Mouse (Mus musculus) hindbrain, embryonic 11.5 days (tissue): ENCODE data around the gene Lrfn2. TPM values are rescaled to one million over a fixed set of nuclear protein-coding genes. Genes with fewer than 3 reads are reported as not detected.
A peak's percentile ranks its signal among the peaks of the same experiment; 100 is the strongest.

ENCODE experiments used
- ATAC-seq: fragments of 200-750 bp; cut with Nextera tagmentation; 2 replicates; pipeline ENCODE4 v1.8.0; 2017; ENCODE audit warnings: mild to moderate bottlenecking, moderate TSS enrichment, moderate library complexity; ENCODE audit not compliant: low FRiP score
- DNase-seq: peaks from one replicate; pipeline ENCODE4 v3.0.0-alpha.2; 2015; ENCODE audit warnings: low spot score
- H3K27ac ChIP-seq: fragments of 300-500 bp; sonication (generic); 2 replicates; pipeline ENCODE4 v1.5.1; 2014; ENCODE audit warnings: mild to moderate bottlenecking, low read depth, low read length
- H3K27me3 ChIP-seq: fragments of 300-500 bp; sonication (generic); 2 replicates; pipeline ENCODE4 v1.6.1; 2014; ENCODE audit warnings: mild to moderate bottlenecking, low read length, moderate library complexity, mixed read lengths; ENCODE audit not compliant: control insufficient read depth, insufficient read depth
- H3K36me3 ChIP-seq: fragments of 300-500 bp; sonication (generic); 2 replicates; pipeline ENCODE4 v1.6.1; 2014; ENCODE audit warnings: mild to moderate bottlenecking, low read length, moderate library complexity, mixed read lengths; ENCODE audit not compliant: control insufficient read depth, insufficient read depth
- H3K4me1 ChIP-seq: fragments of 300-500 bp; sonication (generic); replicated peaks from 2 replicates; pipeline ENCODE4 v1.6.1; 2014; ENCODE audit warnings: low read length, mixed read lengths; ENCODE audit not compliant: control insufficient read depth, insufficient read depth
- H3K4me2 ChIP-seq: fragments of 300-500 bp; sonication (generic); replicated peaks from 2 replicates; pipeline ENCODE4 v1.6.1; 2014; ENCODE audit warnings: mild to moderate bottlenecking, low read depth, low read length
- H3K4me3 ChIP-seq: fragments of 300-500 bp; sonication (generic); 2 replicates; pipeline ENCODE4 v1.5.1; 2014; ENCODE audit warnings: low read depth, low read length
- H3K9ac ChIP-seq: fragments of 300-500 bp; sonication (generic); 2 replicates; pipeline ENCODE4 v1.6.1; 2014; ENCODE audit warnings: low read depth, low read length
- H3K9me3 ChIP-seq: fragments of 300-500 bp; sonication (generic); 2 replicates; pipeline ENCODE4 v1.6.1; 2016; ENCODE audit warnings: low read length; ENCODE audit not compliant: control insufficient read depth
- WGBS: fragments of 180-500 bp; shearing (Covaris S2); extraction: QIAGEN DNeasy Blood & Tissue Kit; methylation state at CpG from one replicate; pipeline ENCODE4 v1.1.7; 2014; 5-methylcytosine and 5-hydroxymethylcytosine counted together
- polyA plus RNA-seq: library from polyadenylated mRNA; unstranded; fragments of >200 nt; fragmentation: Nextera tagmentation; extraction: Ambion mirVana; gene quantifications from 2 replicates; pipeline ENCODE4 v1.2.1, GENCODE M21; 2014

The Lrfn2 gene
- polyA plus RNA-seq, 1 experiment from 2014 or later: 0.19 TPM

DNA sequence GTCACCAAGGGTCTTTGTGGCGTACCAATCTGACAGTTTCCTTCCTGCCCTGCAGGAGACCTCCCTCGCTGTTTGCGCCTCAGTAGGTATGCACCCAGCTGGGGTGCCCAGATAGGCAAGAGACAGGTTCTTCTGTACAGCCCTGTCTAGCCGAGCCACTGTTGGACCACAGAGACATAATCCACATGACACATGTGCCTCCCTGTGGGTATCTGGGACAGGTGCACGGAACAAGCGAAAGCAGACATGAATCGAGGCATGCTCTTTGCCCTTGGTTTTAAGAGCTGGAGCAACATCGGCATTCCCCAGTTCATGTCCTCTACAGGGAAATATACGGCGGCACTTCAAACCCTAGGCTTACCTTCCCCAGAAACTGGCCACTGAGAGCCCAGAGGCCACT, 1.2 kb upstream of the Lrfn2 start:
- DNase-seq: no peak
- no peaks in the 10 kb centered on the region for H3K36me3 ChIP-seq
- H3K9ac ChIP-seq: no peak overlapping the region
- H3K27me3 ChIP-seq: peaks cover 16% of the 10 kb centered on the region
- WGBS: 64% methylated on average over 10 of the region's 10 CpGs
- no peaks in the 10 kb centered on the region for H3K9me3 ChIP-seq
- no peak overlapping the region for H3K4me3 ChIP-seq
- ATAC-seq: no peak
- no peak overlapping the region for H3K27ac ChIP-seq
- H3K4me2 ChIP-seq: 0 out of 2 replicates have a peak overlapping the region, but pooled peaks have one; percentile 70
- peaks cover 2% of the 10 kb centered on the region; the same call in 1 of the 2 replicates for H3K4me1 ChIP-seq

DNA sequence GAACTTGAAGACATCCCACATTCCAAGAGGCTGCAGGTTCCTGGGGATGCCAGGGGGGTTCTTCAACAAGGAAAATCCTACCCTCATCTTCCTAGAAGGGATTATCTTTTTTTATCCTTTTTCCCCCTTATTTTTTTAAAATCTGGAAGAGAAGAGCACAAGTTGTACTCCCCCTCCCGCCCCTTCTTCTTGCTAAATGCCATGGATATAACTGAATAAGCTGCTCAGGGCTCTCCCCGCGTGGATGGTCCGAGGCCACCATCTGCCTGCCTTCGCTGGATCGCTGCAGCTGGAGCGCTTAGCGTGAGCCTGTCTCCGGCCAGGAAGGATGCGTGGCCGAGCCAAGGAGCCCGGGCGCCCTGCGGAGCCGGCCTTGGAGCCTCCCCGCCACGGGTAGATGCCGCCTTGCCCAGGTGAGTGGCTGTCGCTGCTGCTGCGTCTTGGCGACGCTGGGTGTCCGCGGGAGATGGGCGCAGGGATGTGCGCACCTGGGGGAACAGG, 277 bp downstream of the Lrfn2 start:
- peak; percentile 57 for DNase-seq
- H3K4me2 ChIP-seq: peak overlapping the region; percentile 70
- ATAC-seq: peak; percentile 30; the same call in 1 of the 2 replicates
- no peak overlapping the region for H3K27ac ChIP-seq
- peak overlapping the region; percentile 47 for H3K4me3 ChIP-seq
- H3K9ac ChIP-seq: peak overlapping the region; percentile 23
- no peaks in the 10 kb centered on the region for H3K36me3 ChIP-seq
- no peaks in the 10 kb centered on the region for H3K9me3 ChIP-seq
- peaks cover 16% of the 10 kb centered on the region for H3K27me3 ChIP-seq
- WGBS: 1% methylated on average over 26 of the region's 26 CpGs
- peaks cover 2% of the 10 kb centered on the region; the same call in 1 of the 2 replicates for H3K4me1 ChIP-seq

DNA sequence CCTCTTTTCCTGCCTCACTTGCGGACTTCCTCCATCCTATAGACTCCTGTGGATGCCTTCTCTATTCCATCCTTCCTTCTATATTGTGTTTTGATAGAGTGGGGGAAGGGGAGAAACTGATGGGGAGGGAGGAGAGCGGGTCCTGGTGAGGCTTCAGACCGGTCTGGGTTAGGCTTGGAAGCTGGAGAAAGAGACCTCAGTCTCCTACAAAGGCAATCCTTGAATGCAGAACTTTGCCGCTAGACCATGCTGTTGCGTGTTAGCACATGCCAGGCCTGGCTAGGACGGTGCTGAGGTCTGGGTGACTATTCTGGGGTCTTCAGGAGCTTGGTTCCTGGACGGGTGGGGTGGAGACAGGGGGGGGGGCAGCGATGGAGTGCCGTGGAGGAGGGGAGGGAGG, 737 bp downstream of the Lrfn2 start:
- H3K4me3 ChIP-seq: peak overlapping the region; percentile 47
- 0 out of 2 replicates have a peak overlapping the region, but pooled peaks have one; percentile 19 for H3K9ac ChIP-seq
- H3K36me3 ChIP-seq: no peaks in the 10 kb centered on the region
- DNase-seq: no peak
- 6% methylated on average over 8 of the region's 9 CpGs for WGBS
- no peaks in the 10 kb centered on the region for H3K9me3 ChIP-seq
- no peak overlapping the region for H3K27ac ChIP-seq
- peaks cover 16% of the 10 kb centered on the region for H3K27me3 ChIP-seq
- no peak for ATAC-seq
- peaks cover 2% of the 10 kb centered on the region; the same call in 1 of the 2 replicates for H3K4me1 ChIP-seq
- H3K4me2 ChIP-seq: peak overlapping the region; percentile 70

DNA sequence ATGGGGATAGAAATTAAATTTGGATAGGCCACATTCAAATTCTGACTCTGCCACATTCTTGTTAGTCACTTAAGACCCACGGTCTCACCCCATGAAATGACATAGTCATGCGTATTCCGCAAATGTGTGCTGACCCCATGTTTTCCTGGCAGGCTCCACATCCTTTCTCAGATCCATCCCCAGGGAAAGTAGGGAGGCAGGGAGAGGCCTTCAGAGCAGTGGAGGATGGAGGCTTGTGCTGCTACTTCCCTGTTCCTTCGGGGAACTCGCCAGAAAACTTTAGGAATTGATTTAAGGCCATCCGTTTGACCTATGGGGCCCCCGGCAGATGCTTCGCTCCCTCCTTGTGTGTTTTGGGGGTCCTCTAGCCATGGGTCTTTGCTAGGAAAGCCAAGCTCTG, 3.0 kb downstream of the Lrfn2 start:
- ATAC-seq (no peak), DNase-seq (no peak)
- peaks cover 2% of the 10 kb centered on the region; the same call in 1 of the 2 replicates for H3K4me1 ChIP-seq
- H3K36me3 ChIP-seq: no peaks in the 10 kb centered on the region
- H3K27me3 ChIP-seq: peaks cover 16% of the 10 kb centered on the region
- no peak overlapping the region for H3K27ac ChIP-seq
- no peaks in the 10 kb centered on the region for H3K9me3 ChIP-seq
- H3K9ac ChIP-seq: no peak overlapping the region
- H3K4me3 ChIP-seq: no peak overlapping the region
- 84% methylated on average over 8 of the region's 8 CpGs for WGBS
- H3K4me2 ChIP-seq: no peak overlapping the region

DNA sequence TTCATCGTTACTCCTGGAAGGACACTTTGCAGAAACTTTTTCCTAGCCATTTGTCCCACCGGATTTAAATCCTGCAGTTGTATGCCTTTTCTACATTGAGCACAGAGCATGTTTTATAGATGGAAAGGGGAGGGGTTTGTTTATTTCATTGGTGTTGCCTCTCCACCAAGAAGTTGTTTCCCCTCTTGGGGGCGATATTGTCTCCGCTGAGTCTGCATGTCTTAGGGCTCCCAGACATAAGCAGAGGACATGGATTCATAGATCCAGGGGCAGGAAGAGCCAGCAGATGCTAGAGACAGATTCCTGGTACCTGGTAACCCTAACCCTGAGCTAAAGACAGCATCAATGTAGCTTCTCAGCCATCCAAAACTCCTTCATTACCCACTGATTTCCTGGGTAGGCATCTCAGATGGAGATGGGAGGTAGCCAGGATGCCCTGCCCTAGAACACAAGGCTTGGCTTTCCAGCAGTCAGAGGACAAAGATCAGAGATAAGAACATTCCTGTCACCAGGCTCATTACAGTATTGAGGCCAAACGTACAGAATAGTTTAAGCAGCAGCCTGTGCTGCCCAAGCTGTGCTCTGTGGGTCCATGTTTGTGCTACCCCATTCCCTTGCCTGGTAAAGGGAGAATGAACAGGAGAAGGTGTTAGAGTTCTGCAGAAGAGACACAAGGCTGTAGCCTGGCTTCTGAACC, 4.4 kb downstream of the Lrfn2 start:
- no peak for ATAC-seq
- Histone ChIP-seq H3K4me3 (no peak overlapping the region), H3K36me3 (no peaks in the 10 kb centered on the region)

DNA sequence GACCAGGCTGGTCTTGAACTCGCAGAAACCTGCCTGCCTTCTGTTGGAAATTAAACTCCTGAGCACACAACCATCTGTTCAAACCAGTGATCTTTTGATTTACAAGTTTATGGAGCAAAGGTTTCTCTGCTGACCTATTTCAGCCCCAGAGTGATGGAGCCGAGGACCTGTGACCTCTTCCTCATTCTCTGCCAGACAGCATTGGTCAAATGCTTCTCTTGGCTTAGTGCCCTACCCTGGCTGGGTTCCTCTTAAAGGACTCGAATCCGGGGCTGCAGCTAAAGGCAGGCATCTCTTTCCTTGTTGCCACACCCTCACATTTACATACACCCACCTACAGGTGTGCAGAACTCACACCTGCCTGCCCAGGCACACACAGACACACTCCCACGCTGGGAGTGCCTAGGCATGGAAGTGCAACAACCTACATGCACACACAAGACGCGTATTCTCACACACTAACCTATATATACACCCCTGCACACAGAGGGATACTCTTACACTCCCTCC, 6.6 kb downstream of the Lrfn2 start:
- ATAC-seq: no peak
- 87% methylated on average over 7 of the region's 7 CpGs for WGBS
- no peak overlapping the region for H3K27ac ChIP-seq
- no peak overlapping the region for H3K4me2 ChIP-seq
- peaks cover 3% of the 10 kb centered on the region; the same call in 1 of the 2 replicates for H3K27me3 ChIP-seq
- H3K4me1 ChIP-seq: no peaks in the 10 kb centered on the region
- H3K36me3 ChIP-seq: no peaks in the 10 kb centered on the region
- no peak overlapping the region for H3K9ac ChIP-seq
- DNase-seq: no peak
- no peak overlapping the region for H3K4me3 ChIP-seq
- H3K9me3 ChIP-seq: no peaks in the 10 kb centered on the region

More for the DNA sequence above, 4.4 kb downstream of the Lrfn2 start:
- Histone ChIP-seq H3K27ac (no peak overlapping the region), H3K9ac (no peak overlapping the region), H3K9me3 (no peaks in the 10 kb centered on the region), H3K27me3 (peaks cover 16% of the 10 kb centered on the region), H3K4me2 (no peak overlapping the region), H3K4me1 (no peaks in the 10 kb centered on the region; the same call in 1 of the 2 replicates)
- peak; percentile 35 for DNase-seq
- WGBS: 56% methylated on average over 5 of the region's 5 CpGs

DNA sequence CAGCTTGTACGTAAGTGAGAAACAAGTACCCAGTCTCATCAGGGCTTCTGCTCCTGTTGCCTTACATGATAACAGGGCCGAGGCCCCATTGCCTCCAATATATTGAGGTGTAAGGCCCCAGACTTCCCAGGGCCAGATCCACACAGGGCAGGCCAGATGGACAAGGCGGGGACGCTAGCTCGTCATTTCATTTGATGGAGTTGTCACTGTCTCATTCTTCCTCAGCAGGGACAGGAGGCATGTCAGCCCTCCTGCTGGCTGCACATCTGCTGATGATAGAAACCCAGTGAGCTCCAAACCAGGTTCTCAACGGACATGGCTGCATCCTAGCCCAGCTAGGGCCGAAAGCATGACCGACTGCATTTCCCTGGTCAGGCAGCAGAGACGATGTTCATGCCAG, 14.1 kb downstream of the Lrfn2 start:
- H3K27ac ChIP-seq: no peak overlapping the region
- 0 out of 2 replicates have a peak, but pooled peaks cover 2% of the 10 kb centered on the region for H3K4me1 ChIP-seq
- ATAC-seq (no peak), DNase-seq (no peak)
- 57% methylated on average over 9 of the region's 9 CpGs for WGBS
- no peak overlapping the region for H3K9ac ChIP-seq
- H3K36me3 ChIP-seq: no peaks in the 10 kb centered on the region
- no peak overlapping the region for H3K4me2 ChIP-seq
- H3K27me3 ChIP-seq: no peaks in the 10 kb centered on the region
- H3K4me3 ChIP-seq: no peak overlapping the region
- H3K9me3 ChIP-seq: no peaks in the 10 kb centered on the region

DNA sequence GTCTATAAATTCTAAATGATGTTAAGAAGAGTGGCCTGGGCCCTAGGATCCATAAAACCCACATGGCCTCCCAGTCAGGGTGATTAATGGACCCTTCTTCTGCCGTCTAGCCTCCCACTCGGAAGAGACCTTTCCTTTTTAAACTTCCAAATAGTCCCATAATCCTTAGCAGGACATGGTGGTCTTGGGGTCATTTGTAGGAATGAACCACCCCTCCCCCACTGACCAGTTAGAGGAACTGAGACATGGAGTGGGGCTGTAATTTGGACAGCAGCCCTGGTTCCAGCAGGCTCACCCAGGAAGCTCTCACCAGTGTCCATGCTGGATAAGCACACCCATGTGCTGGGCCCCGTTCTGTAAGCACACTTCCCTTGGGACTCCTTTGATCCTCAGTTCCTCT, 14.6 kb downstream of the Lrfn2 start:
- Histone ChIP-seq H3K27ac (no peak overlapping the region), H3K4me2 (no peak overlapping the region), H3K27me3 (no peaks in the 10 kb centered on the region), H3K36me3 (no peaks in the 10 kb centered on the region), H3K4me3 (no peak overlapping the region), H3K9ac (no peak overlapping the region), H3K9me3 (no peaks in the 10 kb centered on the region), H3K4me1 (0 out of 2 replicates have a peak, but pooled peaks cover 2% of the 10 kb centered on the region)
- ATAC-seq: no peak
- 49% methylated on average over 3 of the region's 3 CpGs for WGBS
- DNase-seq: no peak

DNA sequence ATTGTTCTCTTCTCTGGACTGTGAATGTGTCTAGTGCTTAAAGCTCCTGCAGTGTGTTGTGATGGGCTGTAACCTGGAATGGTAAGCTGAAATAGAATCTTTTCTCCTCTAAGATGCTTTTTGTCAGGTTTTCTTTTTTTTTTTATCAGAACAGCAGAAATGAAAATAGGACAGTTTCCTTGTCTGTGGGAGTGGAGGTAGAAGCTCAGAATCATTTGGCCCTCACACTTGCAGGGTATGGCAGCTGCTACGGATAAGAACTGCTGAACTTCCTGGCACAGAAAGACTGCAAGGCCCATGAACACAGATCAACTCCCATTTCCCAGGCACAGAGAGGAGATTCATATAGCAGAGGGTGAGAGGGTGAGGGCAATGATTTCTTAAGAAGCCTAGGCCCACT, 19.1 kb downstream of the Lrfn2 start:
- DNase-seq (no peak), ATAC-seq (no peak)
- Histone ChIP-seq H3K9me3 (no peaks in the 10 kb centered on the region), H3K9ac (no peak overlapping the region), H3K36me3 (no peaks in the 10 kb centered on the region), H3K27me3 (no peaks in the 10 kb centered on the region), H3K4me1 (0 out of 2 replicates have a peak, but pooled peaks cover 2% of the 10 kb centered on the region), H3K4me2 (no peak overlapping the region), H3K4me3 (no peak overlapping the region), H3K27ac (no peak overlapping the region)
- 97% methylated on average over 1 of the region's 1 CpGs for WGBS
